Mouse (Mus musculus): Measurements from ENCODE around the gene Klc1.

Klc1 gene

DNA sequence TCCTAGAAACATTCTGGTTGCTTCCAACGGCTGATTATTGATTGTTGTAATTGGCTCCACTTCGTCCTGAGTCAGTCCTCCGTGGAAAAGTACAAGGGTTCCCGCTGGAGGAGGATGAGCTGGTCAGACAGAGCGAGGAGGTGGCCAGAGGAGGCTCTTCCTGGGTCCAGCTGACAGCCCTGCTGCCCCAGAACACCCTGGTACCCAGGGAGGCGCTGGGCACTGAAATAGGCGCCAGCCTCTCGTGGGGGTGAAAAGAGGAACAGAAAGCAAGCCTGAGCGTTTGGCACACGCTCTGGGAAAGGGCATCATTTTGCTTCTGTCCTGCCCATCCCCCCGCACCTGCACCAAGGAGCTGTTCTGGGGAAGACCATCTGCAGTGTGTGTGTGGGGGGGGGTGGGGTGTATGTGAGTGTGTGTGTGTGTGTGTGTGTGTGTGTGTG is 14.6 kb upstream of the Klc1 start:
- no peak for DNase-seq (ENCODE audit: low spot score in 2 of 2)

DNA sequence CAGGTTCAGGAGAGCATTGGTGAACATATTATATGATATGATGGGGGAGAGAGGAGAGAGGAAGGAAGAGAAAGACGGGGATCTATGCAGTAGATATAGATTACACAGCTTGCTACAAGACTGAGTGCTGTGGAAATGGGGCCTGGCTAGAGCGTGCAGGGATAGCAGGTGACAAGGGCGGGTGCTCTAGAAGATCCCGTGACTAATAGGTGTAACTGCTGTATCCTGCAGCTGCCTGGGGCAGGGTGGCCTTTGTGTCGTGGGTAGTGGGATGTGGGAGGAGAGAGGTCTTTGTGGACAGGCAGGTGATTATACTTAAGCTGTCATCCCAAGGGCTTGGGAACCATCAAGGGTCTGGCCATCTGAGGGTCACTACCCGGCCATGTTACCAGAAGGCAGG is 13.4 kb upstream of the Klc1 start:
- DNase-seq (ENCODE audit: low spot score in 2 of 2): no peak

- no peak for DNase-seq (ENCODE audit: low spot score in 2 of 2)
Measured at GRCm38 (mm10) chr12:111746091-111746490, 12.6 kb upstream of the Klc1 start.

GRCm38 (mm10) chr12:111747421-111747820 is 11.2 kb upstream of the Klc1 start:
- no peak for DNase-seq (ENCODE audit: low spot score in 2 of 2)

GRCm38 (mm10) chr12:111750739-111751138 is 7.9 kb upstream of the Klc1 start:
- DNase-seq (ENCODE audit: low spot score in 2 of 2): no peak

- DNase-seq (ENCODE audit: low spot score in 2 of 2): no peak
Measured at GRCm38 (mm10) chr12:111752491-111752890, 6.2 kb upstream of the Klc1 start.

GRCm38 (mm10) chr12:111753347-111753746 is 5.3 kb upstream of the Klc1 start:
- no peak for DNase-seq (ENCODE audit: low spot score in 2 of 2)

DNA sequence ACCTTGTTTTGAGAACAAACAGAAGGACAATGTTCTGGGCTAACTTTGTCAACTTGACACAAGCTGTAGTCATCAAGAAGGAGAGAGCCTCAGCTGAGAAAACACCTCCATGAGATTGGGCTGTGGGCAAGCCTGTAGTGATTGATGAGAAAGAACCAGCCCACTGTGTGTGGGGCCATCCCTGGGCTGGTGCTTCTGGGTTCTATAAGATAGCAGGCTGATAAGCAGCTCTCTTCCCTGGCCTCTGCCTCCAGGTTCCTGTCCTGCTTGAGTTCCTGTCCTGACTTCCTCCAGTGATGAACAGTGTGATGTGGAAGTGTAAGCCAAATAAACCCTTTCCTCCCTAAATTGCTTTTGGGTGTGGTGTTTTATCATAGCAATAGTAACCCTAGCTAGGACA is 3.9 kb upstream of the Klc1 start:
- DNase-seq (ENCODE audit: low spot score in 2 of 2): no peak

DNA sequence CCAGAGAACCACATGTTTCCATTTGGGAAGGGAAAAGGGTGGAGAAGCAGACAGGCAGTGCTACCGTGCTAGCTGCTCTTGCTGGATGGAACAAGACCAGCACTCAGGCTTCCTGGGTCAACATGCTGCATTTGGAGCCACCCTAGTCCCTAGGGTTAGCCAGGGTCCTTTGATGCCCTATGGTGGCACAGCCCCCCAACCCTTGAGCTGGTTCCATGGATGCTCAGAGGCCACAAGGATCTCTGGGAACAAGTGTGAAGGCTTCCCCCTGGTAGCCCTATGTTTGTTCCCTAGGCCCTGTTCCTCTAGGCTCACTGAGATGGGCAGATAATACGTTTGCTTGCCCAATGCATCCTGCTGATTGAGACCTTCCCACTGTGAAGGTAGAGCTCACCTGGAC is 3.4 kb upstream of the Klc1 start:
- DNase-seq (ENCODE audit: low spot score in 2 of 2): no peak

DNA sequence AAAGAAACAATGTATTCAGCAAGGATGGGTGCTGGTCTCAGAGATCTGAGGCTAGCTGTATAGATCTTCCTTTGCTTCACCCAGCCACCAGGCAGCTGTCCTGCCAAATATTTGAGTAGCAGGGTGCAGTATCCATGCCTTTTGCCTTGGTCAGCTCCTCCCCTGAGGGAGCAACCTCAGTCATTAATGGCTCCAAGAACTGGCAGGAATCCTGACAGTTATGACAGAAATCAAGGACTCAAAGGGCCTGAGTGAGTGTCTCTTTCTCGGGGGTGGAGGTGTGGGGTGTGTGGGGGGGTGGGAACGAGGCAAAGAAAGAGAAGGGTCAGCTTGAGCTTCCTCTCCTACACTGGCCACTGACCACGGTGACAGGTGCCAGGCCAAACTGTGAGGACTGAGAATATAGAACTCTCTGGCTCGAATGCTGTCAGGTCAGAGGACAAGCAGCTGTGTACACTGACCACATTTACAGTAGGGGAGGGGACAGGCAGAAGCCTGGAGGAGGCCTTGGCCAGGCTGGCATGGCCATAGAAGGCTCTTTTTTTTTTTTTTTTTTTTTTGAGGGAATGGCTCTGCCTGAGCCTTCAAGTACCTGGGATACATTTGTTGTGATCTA is 2.5 kb upstream of the Klc1 start:
- no peak for DNase-seq (ENCODE audit: low spot score in 2 of 2)

DNA sequence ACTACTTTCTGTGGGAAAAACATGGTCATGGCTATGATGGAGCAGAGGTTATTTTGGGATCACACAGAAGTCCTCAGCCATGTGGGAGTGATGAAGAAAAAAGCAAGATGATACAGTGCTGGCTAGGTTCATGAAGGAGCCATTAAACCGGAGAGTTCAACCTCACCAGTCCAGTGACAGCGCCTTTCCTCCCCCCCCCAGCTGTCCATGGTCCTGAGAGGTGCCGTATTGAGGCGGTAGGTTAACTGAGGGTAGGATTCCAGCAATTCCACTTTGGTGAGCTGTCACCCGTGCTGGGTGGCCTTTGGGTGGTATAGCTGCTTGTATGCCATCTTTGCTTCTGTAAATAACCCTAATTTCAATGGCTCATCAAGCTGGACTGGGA is 2.0 kb upstream of the Klc1 start:
- DNase-seq (ENCODE audit: low spot score in 2 of 2): no peak

GRCm38 (mm10) chr12:111757561-111758325 is 906 bp upstream of the Klc1 start:
- DNase-seq (ENCODE audit: low spot score in 2 of 2): no peak

GRCm38 (mm10) chr12:111759176-111760061 is 770 bp downstream of the Klc1 start:
- peak; percentile 28 to 34 for DNase-seq (ENCODE audit: low spot score in 2 of 2)

- no peak for DNase-seq (ENCODE audit: low spot score in 2 of 2)
Measured at GRCm38 (mm10) chr12:111760306-111760908, 1.8 kb downstream of the Klc1 start.

- no peak for DNase-seq (ENCODE audit: low spot score in 2 of 2)
Measured at GRCm38 (mm10) chr12:111762620-111763280, 4.1 kb downstream of the Klc1 start.

- no peak for DNase-seq (ENCODE audit: low spot score in 2 of 2)
Measured at GRCm38 (mm10) chr12:111766313-111767236, 7.9 kb downstream of the Klc1 start.

GRCm38 (mm10) chr12:111768322-111768928 is 9.8 kb downstream of the Klc1 start:
- no peak for DNase-seq (ENCODE audit: low spot score in 2 of 2)

DNA sequence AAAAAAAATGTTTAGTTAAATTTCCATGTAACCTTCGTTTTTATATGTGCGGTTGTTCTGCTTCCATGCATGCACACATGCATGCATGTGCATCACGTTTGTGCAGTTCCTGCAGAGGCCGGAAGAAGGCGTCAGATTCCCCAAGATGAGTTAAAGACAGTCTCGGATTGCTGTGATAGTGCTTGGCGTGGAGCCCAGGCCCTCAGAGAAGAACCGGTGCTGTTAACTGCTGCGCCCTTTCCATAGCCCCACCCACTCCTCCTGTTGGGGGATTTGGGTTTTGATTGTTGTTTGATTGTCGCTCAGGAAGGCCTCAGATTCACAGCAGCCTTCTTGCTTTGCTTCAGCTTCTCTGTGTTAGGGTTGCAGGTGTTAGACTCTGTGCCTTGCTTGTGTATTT is 10.7 kb downstream of the Klc1 start:
- peak; percentile 36 to 38 for DNase-seq (ENCODE audit: low spot score in 2 of 2)

GRCm38 (mm10) chr12:111769816-111770577 is 11.3 kb downstream of the Klc1 start:
- no peak for DNase-seq (ENCODE audit: low spot score in 2 of 2)
